Mouse (Mus musculus) gastrocnemius, postnatal 10 days (tissue): Measurements from ENCODE around the gene Cry2. TPM values are rescaled to one million over a fixed set of nuclear protein-coding genes. Genes with fewer than 3 reads are reported as not detected.
A peak's percentile ranks its signal among the peaks of the same experiment; 100 is the strongest.

Source experiments
- DNase-seq: peaks from one replicate; pipeline ENCODE4 v3.0.0; 2021; ENCODE audit warnings: mixed read lengths
- total RNA-seq, 2 experiments: library from RNA; stranded (reverse); gene quantifications; 2 replicates each; pipeline ENCODE4 v1.2.3; 2021

Gene Cry2
- total RNA-seq, 2 experiments from 2014 or later: 35.7 to 42.7 TPM

GRCm38 (mm10) chr2:92388081-92388517 is 45.7 kb downstream of the Cry2 start:
- DNase-seq: no peak

- no peak for DNase-seq
Observed at GRCm38 (mm10) chr2:92387646-92388045, 46.2 kb downstream of the Cry2 start.

DNA sequence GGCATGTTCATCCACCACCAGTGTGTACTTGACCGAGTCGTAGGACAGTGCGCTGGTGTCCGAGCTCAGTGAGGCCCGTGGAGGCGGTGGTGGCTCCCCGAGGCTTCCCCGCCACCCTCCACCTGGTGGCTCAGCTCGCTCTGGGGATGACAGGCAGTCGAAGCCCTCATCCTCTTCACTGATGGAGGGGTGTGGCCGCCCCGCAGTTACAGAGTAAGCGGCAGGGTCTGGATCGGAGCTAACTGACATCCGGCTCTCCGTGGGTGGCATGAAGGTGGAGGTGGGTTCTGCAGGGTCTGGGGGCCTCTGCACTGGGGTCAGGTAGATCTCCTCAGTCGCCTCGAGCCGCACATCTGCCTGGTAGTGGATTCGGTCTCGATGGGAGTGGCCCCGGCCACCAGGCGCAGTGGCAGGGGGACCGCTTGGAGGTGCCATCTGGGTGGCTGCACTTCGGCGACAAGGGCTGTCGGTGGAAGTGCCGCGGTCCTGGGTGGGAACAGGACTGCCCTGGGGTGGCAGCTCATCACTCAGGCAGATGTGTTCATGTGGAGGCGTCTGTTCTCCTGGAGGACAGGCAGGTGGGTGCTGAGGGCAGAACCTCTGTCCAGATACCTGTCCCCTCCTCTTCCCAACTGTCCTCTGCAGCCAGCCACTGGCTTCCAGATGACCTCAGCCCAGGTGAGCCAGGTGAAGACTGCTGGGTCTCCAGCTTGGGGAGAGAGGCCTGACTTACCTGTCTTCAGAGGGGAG is 46.8 kb downstream of the Cry2 start:
- no peak for DNase-seq

DNA sequence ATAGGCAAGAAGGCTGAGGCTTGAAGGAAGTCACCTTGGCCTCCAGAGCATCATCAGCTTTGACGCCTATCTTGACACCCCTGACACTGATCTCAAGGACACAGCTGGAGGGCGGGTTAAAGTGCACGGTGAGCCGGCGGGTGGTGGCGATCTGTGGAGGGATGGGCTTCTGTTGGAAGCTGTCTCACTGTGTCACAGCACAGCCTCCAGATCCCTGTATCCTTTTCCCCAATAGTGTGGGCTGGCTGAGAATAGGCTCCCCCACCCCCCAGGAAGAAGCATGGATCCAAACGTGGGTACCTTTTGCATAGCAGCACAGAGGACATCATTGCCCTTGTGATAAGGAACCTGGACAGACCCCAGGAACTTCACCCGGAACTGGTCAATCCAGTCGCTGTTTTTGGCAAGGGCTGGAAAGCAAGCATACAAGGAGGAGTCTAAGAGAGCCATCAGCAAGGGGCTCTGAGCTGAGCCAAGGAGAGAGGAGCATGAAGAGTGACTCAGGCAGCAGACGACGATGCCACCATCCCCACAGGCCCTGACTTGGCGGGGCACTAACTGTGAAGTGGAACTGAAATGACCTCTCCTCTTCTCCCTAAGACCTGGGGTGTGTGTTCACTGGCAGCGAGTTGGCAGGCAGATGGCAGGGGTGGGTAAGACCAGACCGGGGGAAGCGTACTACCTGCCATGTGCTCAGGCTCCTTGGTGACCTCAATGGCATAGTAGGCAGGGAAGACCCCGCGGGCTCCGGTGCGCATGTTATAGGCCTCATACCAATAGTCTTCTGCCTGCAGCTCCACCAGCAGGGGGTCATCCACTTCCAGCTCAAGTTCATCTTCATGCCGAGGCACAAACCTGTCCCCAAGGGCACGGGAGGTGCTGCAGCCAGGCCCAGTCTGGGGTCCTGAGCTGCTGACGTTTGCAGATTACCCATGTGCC is 48.5 kb downstream of the Cry2 start:
- no peak for DNase-seq

GRCm38 (mm10) chr2:92384101-92384500 is 49.7 kb downstream of the Cry2 start:
- no peak for DNase-seq

- no peak for DNase-seq
Observed at GRCm38 (mm10) chr2:92382759-92383158, 51.1 kb downstream of the Cry2 start.

DNA sequence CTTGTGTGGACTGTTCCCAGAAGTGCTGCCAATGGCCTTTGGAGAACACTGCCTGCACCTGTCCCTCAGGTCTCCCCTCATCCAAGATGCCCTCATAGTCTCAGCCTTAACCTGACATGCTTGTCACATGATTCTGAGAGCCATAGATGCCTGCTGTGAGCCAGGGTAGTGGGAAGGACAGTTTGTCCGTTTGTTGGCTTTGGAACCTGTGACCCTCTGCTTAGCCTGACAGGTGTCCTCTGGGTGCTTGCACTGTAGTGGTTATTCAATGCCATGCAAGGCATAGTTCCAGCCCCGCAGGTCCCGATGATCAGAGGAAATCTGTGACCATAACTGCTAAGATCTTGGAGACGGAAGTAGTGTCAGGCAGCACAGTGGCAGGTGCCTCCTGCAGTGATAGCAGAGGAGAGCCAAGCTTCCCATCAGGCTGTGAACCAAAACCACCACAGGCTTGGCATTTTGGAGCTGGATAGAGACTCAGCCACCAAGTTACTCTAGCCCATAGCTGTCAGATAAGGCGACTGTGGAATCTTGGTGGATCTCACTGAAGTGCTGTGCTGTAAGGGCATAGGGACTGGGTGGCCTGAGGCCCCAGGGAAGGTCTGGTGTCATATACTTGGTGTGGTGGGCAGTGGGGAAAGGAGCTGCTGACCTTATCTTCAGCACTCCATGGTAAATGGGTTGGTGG is 51.8 kb downstream of the Cry2 start, which contains the start of gene 1700029I15Rik:
Gene 1700029I15Rik, plus strand, starts transcription at position 638 of the 688 bp plus-strand sequence.
- DNase-seq: no peak

- no peak for DNase-seq
Observed at GRCm38 (mm10) chr2:92381161-92381560, 52.7 kb downstream of the Cry2 start.

DNA sequence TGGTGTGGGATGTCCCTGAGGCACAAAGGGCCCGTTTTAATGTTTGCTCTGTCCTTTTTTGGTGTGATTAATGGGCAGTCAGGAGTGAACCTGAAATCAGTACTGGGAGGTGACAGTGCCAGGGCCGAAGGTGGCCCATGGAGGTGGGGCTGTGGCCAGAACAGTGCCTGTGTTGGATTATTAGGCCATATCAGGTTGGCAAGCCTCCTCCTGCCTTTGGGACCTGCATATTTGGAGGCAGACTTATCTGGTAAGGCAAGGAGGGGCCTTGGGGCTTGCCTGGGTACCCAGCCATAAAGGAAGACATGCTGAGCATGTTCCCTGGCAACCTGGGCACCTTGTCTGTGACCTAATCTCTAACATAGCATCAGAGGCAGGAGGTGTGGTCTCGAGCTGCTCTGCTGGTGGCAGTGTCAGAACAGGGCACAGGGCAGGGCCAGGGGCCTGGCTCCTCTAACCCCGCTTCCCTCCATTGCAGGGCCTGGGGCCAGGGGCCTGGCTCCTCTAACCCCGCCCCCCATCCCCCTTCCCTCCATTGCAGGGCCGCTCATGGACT is 53.3 kb downstream of the Cry2 start:
- no peak for DNase-seq

DNA sequence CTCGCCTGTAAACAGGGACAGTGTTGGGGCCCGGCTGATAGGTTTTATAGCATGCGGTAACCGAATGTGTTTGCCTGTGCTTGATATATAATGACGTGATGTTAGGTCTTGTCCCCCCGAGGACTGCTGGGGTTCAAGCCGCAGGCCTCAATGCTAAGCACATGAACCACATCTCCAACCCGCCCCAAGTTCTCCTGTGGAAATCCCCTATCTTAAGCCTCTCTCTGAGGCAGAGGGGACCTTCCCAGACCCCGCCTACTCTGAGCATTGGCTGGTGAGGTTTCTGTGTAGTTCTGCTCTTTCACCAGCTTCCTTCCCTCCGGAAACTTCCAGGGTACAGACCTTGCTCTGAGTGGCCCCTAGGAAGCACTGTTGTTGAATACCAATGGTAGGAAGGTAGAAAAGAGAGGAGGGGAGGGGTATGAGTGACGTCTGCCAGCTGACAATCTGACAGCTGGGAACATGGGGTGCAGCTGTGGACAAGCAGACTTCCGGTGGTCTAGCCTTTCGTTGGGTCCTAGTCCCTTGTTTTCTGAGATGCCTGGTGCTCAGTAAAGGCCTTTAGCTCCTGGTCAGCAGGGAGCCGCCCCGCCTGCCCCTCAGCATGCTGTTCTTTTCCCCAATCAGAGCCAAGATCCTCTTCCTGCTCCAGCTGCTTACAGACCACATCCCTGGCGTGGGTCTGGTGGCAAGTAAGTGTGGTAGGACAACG is 53.9 kb downstream of the Cry2 start:
- no peak for DNase-seq

- DNase-seq: no peak
Observed at GRCm38 (mm10) chr2:92377320-92377719, 56.5 kb downstream of the Cry2 start.

DNA sequence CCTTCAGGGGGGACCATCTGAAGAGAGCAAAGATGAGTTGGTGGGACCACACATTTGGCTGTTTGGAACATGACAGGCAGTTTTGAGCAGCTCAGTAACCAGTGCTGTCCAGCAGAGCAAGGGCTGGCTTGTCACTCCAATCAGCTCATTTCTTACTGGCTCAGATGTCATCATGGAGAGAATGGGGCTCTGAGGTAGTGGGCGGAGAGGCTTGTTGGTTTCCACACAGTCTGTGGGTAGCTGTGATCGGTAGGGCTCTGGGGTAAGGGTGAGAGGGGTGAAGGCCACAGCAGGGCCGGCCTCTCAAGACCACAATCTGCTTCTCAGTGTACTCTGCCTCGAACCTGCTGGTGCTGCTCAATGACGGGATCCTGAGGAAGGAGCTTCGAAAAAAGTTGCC is 57.5 kb downstream of the Cry2 start:
- no peak for DNase-seq

DNA sequence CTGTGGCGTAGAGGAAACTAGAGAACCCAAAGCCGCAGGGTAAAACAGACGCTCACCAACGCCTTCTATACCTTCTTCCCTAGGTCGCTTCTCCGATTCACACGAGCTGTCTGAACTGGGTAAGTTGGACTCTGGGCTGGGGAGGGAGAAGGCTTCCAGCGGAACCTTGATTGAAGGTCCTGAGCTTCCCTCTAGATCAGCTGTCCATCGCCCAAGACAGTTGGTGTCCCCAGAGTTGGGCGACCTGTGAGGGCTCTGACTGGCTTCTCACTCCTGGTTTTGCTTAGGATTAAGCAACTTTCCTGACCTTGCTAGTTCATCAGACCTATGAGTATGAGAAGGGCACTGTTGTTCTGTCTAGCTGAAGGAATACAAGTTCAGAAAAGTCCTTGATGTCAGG is 58.1 kb downstream of the Cry2 start:
- DNase-seq: no peak

- peak; percentile 90 for DNase-seq
Observed at GRCm38 (mm10) chr2:92375099-92375623, 58.7 kb downstream of the Cry2 start.

DNA sequence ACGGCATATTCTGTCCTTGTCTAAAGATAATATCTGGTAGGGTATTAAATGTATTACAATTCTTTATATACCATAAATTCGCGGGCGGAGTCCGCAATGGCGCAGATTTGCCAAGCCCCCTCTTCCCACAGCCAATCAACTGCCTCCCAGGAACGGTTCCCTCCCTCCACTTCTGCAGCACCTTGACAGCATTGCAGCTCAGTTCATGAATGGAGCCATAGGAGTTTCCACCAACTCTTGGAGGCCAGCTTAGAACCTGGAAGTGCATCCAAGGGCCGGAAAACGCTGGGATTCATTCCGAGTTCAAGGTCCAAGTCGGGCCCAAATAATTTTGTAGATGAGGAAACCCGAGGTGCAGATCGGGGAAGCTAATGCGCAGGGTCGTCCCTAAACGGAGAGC is 59.3 kb downstream of the Cry2 start, which contains the start of the genes Pex16 and Large2:
Gene Pex16, plus strand, starts transcription at position 163 of the 400 bp plus-strand sequence.
Gene Large2, minus strand, starts transcription at position 356 of the 400 bp plus-strand sequence.
- no peak for DNase-seq

GRCm38 (mm10) chr2:92373437-92373813 is 60.4 kb downstream of the Cry2 start:
- DNase-seq: no peak

DNA sequence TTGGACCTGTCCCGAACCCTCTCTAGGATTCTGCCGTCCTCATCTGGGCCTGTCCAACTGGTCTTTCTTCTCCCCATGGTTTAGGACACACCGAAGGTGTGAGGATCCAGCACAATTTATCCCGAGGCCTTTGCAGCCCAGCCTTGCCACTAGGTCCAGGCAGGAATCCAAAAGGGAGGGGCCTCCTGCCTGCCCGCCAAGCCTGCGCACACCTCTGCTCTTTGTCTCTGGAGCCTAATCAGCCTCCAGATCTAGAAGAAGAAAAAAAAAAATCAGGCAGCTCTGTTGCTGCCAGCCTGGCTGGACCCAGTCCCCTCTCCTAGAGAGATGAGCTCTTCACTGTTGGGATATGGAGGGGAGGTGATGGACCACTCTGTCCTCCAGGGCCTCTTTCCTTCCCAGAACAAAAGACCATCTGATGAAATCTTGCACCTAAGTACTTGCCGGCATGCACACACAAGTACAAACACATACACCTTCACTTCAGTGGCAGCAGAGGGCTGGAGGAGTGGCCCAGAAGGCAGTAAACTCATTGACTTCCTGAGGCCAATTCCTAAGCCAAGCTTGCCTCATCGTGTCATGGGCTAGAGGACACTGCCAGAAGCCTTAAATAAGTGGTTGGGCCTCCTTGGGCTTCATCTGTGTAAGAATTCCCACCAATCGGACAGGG is 60.9 kb downstream of the Cry2 start:
- DNase-seq: no peak

DNA sequence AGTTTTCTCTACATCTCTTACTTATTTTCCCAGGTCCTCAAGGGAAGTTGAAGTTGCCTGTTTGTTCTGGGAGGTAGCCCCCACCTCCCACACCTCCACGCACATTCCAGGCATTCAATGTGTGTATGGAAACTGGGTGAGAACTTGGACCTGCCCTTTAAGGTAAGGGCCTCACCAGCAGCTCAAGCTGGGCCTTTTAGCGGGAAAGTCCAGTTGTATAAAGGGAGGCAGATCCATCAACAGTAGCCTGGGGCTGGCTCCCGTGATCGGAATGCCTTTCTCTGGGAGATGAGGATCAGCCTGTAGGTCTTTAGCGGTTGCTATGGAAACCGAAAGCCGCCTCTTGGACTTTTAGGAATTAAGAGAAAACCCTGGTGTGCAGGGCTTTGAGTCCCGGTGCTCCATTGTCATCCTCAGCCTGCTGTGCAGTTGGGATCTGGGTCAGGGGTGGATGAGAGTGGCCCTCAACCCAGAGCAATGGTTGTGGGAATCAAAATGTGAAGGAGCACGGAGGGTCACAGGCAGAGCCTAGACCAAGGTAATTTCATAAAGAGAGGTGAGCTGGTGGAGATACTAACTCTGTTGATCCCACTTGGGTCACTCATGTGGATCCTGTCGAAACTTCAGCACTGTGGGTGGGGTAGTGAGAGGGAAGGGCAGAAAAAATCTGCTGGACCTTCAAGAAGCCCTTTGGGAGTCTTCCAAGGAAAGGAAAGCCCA is 61.7 kb downstream of the Cry2 start:
- no peak for DNase-seq
